Mouse (Mus musculus) adrenal gland, postnatal 4 days (tissue): ENCODE results near the gene Galk1. TPM values are rescaled to one million over a fixed set of nuclear protein-coding genes. Genes with fewer than 3 reads are reported as not detected.
A peak's percentile ranks its signal among the peaks of the same experiment; 100 is the strongest.

Source experiments
- DNase-seq, 2 experiments: peaks; one replicate each; pipeline ENCODE4 v3.0.0; 2021 to 2022; ENCODE audit warnings: low spot score in 2 of 2, mixed read lengths in 2 of 2
- long read RNA-seq, 2 experiments: library from polyadenylated mRNA; stranded (forward); transcript quantifications; one replicate each; pipeline ENCODE4 v2.0.0; 2021
- total RNA-seq, 2 experiments: library from RNA; stranded (reverse); gene quantifications; 2 replicates each; pipeline ENCODE4 v1.2.3; 2021

The Galk1 gene
- total RNA-seq = 10 to 100 TPM; 70.2 to 88.6 TPM
- long read RNA-seq, experiment 1, transcript Galk1-201 (8 exons, 1,406 nt) = major isoform, 177 of 206 reads
- long read RNA-seq, experiment 1, partial matches to known transcripts = 22 of 206 reads
- long read RNA-seq, experiment 1, other reads (novel, unspliced or antisense) = 7 of 206 reads
- long read RNA-seq, experiment 2, transcript Galk1-201 (8 exons, 1,406 nt) = major isoform, 131 of 165 reads
- long read RNA-seq, experiment 2, partial matches to known transcripts = 18 of 165 reads
- long read RNA-seq, experiment 2, other reads (novel, unspliced or antisense) = 16 of 165 reads

- DNase-seq = peak; percentile 67
These were observed at the start of gene Galk1 for GRCm38 (mm10) chr11:116012262-116012947. Galk1 (minus strand) TSS chr11:116012719.

DNA sequence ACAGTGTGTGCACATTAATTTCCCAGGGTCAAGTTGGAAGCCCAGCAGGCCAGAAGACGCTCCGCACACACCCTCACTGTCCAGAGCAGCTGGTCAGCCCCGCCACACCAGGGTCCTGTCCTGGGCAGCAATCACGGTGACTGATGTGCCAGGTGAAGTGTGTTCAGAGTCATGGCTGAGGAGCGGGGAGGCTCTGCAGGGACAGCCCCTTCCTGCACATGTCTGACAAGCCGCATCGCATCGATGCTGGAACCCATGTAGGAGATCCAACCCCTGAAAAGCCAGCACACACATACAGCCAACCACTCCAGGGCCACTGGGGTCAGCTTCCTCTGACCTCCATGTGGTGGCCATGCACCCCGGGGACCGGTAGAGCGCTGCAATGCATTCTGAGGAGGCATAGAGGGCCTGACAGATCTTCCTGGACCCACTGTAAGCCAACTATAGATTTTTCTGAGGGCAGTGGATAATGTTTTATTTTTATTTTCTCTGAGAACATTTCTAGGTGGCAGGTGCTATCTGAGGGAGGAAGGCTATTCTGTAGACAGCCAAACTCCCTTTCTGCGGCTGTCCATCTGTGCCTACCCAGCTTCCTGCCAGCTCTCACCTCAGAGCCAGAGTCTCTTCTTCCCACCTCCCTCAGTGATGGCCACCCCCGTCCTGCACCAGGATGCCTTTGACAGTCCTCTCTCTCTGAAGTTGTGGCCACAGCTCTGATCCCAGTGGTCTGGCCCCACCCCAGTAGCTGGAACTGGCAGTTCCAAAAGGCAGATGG is 49.3 kb upstream of the Galk1 start:
- no peak for DNase-seq

DNA sequence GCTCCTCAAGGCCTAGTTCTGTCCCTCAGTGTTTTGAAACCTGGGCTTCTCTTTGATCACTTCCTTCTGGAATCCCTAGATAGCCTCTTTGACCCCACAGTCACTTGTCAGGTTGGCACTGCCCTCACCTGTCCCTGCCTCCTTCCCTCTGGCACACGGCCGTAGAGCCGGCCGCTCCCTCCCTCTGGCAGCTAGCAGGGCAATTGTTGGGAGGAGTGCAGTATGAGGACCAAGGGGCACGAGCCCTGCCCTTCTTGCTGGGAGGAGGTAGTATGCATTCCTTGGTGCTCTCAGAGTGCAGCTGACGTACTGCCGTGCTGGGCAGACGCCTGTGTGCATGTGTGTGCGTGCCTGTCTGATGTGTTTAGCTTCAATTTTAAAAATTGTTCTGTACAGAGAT is 48.1 kb upstream of the Galk1 start:
- no peak for DNase-seq

DNA sequence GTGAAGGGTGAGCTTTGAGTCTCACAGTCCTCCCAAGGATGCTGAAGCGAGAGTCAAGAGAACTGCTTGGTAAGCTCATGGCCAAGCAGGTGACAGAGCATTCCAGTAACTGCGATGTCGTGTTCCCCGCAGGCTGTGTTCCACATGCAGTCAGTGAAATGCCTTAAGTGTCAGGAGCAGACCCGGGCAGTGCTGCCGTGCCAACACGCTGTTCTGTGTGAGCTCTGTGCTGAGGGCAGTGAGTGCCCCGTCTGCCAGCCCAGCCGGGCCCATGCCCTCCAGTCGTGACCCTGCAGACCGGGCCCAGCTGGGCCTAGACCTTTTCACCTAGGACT is 47.1 kb upstream of the Galk1 start:
- no peak for DNase-seq

DNA sequence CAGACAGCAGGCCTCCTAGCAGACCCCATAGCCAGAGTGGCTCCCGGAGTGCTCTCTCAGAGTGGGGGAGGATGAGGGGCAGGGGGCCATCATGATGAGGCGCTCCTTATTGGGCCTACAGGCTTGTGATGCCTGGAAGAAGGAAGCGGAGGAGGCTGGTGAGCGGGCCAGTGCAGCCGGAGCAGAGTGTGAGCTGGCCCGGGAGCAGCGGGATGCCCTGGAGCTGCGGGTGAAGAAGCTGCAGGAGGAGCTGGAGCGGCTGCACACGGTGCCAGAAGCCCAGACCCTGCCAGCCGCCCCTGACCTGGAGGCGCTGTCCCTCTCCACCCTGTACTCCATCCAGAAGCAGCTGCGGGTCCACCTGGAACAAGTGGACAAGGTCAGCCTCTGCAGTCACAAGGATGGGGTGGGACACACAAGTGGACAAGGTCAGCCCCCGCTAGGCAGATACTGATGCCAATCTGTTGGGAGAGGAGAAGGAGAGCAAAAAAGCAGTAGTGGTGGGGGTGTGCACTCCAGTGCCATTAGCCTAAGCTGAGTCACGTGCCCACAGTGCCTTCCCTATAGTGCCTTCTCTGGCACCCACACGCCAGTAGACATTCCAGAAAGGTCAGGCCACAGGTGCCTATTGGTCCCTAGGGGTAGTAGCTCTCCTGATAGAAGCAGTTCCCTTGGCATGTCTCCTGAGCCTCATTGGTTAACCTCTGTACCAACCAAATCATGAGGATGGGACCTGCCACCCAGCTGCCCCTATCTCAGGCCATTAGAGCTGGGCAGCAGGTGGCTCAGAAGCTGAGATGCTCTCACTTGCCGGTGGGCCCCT is 46.6 kb upstream of the Galk1 start:
- no peak for DNase-seq

- DNase-seq = no peak
These were observed 45.6 kb upstream of the Galk1 start for GRCm38 (mm10) chr11:116058022-116058614.

DNA sequence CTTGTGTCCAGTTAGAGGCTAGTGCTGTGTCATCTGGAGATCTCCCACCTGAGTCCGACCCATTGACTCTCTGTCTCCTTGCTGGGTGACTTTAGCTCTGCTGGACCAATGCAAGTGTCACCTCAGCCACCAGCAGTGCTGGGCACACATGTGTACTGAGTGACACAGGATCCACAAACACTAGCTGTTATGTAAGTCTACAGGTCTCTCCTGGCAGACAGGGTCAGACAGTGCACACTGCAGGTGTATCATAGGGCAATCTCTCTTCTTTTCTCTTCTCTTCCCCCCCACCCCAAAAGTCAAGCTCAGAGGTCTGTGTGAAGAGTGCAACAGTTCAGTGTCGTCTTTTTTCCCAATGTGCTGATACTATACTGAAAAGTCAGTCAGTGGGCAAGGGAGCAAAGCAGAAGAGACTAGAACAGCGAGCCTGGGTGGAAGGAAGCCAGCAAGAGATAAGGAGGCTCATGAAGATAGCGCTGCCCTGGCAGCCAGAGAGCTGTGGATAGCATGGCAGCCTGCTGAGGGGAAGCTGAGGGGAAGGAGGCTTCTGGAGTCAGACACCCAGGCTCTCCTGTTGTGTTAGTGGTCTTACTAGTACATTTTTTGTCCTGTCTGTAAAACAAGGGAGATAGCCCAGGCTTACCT is 44.8 kb upstream of the Galk1 start:
- no peak for DNase-seq

GRCm38 (mm10) chr11:116055873-116056272 is 43.4 kb upstream of the Galk1 start:
- DNase-seq = no peak

- DNase-seq = no peak
These were observed 41.2 kb upstream of the Galk1 start for GRCm38 (mm10) chr11:116053510-116054229.

DNA sequence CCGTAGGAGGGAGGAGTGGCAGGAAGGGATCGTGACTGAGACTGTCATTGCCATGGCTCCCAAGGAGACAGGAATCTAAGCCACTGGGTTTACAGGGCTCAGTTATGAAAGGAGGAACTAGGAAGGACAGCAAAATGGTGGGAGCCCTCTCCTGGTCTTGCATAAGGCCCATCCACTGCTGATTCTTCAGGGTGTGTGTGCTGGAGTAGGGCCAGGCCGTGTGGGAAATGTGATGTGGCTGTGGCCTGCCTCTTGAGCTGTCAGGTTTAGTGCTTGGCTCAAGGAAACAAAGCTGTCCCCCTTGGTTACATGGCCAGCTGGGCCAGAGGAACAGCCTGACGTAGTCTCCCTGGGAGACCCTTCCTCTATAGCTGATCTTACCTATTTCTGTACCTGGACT is 37.7 kb upstream of the Galk1 start:
- DNase-seq = no peak

GRCm38 (mm10) chr11:116049610-116050009 is 37.1 kb upstream of the Galk1 start:
- no peak for DNase-seq

- DNase-seq = no peak
These were observed 32.7 kb upstream of the Galk1 start for GRCm38 (mm10) chr11:116045173-116045572.

GRCm38 (mm10) chr11:116043286-116043685 is 30.8 kb upstream of the Galk1 start:
- no peak for DNase-seq

- no peak for DNase-seq
These were observed 30.0 kb upstream of the Galk1 start for GRCm38 (mm10) chr11:116042372-116043138.

GRCm38 (mm10) chr11:116041833-116042232 is 29.3 kb upstream of the Galk1 start:
- no peak for DNase-seq

DNA sequence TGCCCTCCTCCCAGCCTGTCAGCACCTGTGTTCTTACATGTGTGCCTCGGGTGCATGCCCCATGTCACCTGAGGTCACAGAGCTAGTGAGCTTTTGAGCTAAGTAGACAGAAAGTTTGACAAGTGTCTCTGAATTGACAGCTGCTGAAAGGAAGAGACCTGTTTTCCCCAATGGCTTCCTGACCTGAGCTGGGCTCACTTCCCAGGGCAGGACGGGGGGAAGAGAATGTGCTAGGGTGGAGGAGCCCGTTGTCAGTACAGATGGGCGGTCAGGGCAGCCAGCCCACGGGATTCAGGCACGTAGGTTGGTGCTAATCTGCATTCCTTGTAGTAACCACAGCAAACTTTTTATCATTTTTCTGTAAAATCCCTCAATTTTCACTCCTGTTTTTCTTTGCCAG is 28.1 kb upstream of the Galk1 start:
- DNase-seq = no peak

DNA sequence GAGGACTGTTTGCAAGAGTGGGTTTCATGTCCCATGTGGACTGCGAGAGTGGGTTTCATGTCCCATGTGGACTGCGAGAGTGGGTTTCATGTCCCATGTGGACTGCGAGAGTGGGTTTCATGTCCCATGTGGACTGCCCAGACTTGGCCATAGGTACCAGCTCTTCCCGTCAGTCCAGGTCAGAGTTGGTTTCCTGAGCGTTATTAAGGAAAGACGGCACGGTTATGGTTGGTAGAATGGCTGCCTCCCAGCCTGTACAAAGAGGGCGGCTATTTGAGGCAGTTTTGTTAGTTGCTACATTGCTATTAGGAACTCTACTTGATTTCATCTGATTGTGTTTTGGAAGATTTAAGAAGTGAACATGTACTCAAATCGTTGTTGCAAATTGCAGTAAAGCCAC is 25.3 kb upstream of the Galk1 start:
- no peak for DNase-seq

- no peak for DNase-seq
These were observed 24.2 kb upstream of the Galk1 start for GRCm38 (mm10) chr11:116036671-116037070.

DNA sequence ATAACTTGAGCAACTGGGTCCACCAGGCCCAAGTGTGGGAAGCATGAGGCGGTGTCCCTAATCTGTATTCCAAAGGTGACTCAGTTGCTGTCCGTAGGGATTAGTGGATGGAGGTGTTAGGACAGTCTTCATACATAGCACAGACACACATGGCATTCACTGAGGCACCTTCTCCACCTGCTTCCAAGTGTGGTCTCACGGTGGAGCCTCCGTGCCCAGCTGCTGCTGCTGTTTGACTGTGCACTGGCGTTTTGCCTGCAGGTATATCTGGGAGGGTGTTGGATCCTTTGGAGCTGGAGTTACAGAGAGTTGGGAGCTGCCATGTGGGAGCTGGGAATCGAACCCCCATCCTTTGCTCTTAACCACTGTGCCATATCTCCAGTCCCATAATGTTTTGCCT is 22.1 kb upstream of the Galk1 start:
- no peak for DNase-seq
